Mouse (Mus musculus) c-Kit-positive CD71-negative TER-119-negative erythroid progenitor cells, embryonic 14.5 days (primary cell): ENCODE data around the gene Hdac4.

ENCODE experiments used
- DNase-seq: peaks from one replicate; pipeline ENCODE4 v3.0.0-alpha.2; 2013; ENCODE audit warnings: low read depth

Hdac4 gene

GRCm38 (mm10) chr1:92130470-92131100, 64.9 kb downstream of the Hdac4 start:
- no peak for DNase-seq

GRCm38 (mm10) chr1:92129751-92130150, 65.7 kb downstream of the Hdac4 start:
- no peak for DNase-seq

GRCm38 (mm10) chr1:92127785-92128184, 67.7 kb downstream of the Hdac4 start:
- no peak for DNase-seq

GRCm38 (mm10) chr1:92127366-92127765, 68.1 kb downstream of the Hdac4 start:
- no peak for DNase-seq

- no peak for DNase-seq
Measured at GRCm38 (mm10) chr1:92124497-92125201, 70.8 kb downstream of the Hdac4 start.

GRCm38 (mm10) chr1:92119303-92119702, 76.2 kb downstream of the Hdac4 start:
- DNase-seq: no peak

- no peak for DNase-seq
Measured at GRCm38 (mm10) chr1:92117597-92117996, 77.9 kb downstream of the Hdac4 start.

GRCm38 (mm10) chr1:92116169-92116568, 79.3 kb downstream of the Hdac4 start:
- DNase-seq: no peak

- DNase-seq: no peak
Measured at GRCm38 (mm10) chr1:92114091-92114490, 81.4 kb downstream of the Hdac4 start.

GRCm38 (mm10) chr1:92113243-92114009, 82.1 kb downstream of the Hdac4 start:
- no peak for DNase-seq

GRCm38 (mm10) chr1:92112591-92112990, 82.9 kb downstream of the Hdac4 start:
- DNase-seq: no peak

- no peak for DNase-seq
Measured at GRCm38 (mm10) chr1:92111551-92111950, 83.9 kb downstream of the Hdac4 start.

GRCm38 (mm10) chr1:92111026-92111425, 84.5 kb downstream of the Hdac4 start:
- no peak for DNase-seq

- DNase-seq: no peak
Measured at GRCm38 (mm10) chr1:92109221-92109620, 86.3 kb downstream of the Hdac4 start.

GRCm38 (mm10) chr1:92108556-92108955, 86.9 kb downstream of the Hdac4 start:
- no peak for DNase-seq

GRCm38 (mm10) chr1:92107996-92108395, 87.5 kb downstream of the Hdac4 start:
- no peak for DNase-seq

GRCm38 (mm10) chr1:92107521-92107920, 88.0 kb downstream of the Hdac4 start:
- DNase-seq: no peak

GRCm38 (mm10) chr1:92106486-92107160, 88.9 kb downstream of the Hdac4 start:
- DNase-seq: no peak

GRCm38 (mm10) chr1:92104718-92105117, 90.8 kb downstream of the Hdac4 start:
- DNase-seq: no peak

GRCm38 (mm10) chr1:92103971-92104370, 91.5 kb downstream of the Hdac4 start:
- DNase-seq: no peak

- DNase-seq: no peak
Measured at GRCm38 (mm10) chr1:92103377-92103776, 92.1 kb downstream of the Hdac4 start.

GRCm38 (mm10) chr1:92102825-92103224, 92.7 kb downstream of the Hdac4 start:
- DNase-seq: no peak
